Mouse (Mus musculus): ENCODE data around the gene Tspan33.
A peak's percentile ranks its signal among the peaks of the same experiment; 100 is the strongest.
"Not testable (repeated sequence)": the region's sequence is repeated elsewhere in the genome, so short reads cannot be mapped to it uniquely, and the experiment has no call there.

Tspan33 gene

GRCm38 (mm10) chr6:29753336-29753735 lies 59.3 kb downstream of the Tspan33 start:
- DNase-seq (ENCODE audit: low read depth, low spot score), result no peak

GRCm38 (mm10) chr6:29756001-29756400 lies 62.0 kb downstream of the Tspan33 start:
- DNase-seq (ENCODE audit: low read depth, low spot score), result no peak

DNA sequence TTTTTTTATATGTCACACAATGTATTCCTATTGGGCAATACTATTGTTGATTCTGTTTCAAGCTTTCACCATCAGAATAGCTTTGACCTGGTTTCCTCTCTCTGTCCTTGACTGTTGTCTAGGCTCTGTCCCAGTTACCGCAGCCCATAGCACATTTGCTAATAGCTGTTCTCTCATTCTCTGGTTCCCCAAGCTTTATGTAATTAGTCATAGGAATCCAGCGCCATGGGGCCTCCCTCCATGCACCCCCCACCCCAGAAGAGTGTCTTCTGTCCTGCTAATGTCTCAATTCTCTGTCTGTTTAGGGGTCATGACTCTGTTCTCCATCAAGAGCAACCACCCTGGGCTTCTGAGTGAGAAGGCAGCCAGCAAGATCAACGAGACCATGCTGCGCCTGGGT lies 62.5 kb downstream of the Tspan33 start:
- no peak for DNase-seq (ENCODE audit: low read depth, low spot score)

DNA sequence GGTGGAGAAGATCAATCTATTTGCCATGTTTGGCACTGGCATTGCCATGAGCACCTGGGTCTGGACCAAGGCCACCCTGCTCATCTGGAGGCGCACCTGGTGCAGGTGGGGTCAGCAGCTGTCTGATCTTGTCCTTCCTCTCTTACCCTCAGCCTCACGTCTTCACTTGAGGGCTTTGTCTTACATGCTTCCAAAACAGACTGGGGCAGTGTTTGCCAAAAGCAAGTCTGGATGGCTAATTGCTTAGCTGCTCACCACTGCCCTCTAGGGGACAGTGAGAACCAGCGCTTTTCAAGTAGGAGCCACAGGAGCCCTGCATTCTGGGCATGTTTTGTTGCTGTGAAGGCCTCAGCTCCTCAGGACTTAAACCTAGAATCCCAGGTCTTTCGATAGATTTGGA lies 64.4 kb downstream of the Tspan33 start:
- DNase-seq (ENCODE audit: low read depth, low spot score), result peak; percentile 86

DNA sequence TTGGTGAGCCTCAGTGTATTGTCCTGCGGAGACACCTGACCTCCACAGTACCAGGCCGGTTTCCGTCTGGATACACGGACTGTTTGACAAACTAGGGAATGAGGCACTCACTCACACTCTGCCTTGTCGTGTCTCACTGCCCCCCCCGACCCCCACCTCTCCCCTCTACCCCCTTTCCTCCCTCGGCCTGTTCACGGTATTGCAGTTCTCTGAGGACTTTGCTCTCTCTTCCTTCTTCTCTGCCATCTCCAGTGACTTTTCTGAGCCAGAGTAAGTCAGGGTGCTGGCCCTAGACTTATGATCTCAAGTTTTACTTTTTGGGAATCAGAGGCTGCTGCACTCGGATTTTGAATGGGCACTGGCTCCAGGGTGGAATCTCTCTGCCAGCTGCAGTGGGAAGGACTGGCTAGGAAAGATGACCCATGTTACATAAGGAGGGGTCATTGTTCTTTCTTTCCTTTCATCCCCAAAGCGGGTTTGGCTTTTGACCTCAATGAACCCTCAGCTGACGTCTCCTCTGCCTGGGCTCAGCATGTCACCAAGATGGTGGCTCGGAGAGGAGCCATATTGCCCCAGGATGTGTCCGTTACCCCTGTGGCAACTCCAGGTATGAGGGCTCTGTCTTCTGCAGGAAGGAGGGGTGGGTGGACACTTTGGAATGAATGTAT lies 65.1 kb downstream of the Tspan33 start:
- DNase-seq (ENCODE audit: low read depth, low spot score), result no peak

GRCm38 (mm10) chr6:29760397-29760796 lies 66.4 kb downstream of the Tspan33 start:
- not testable (repeated sequence) for DNase-seq (ENCODE audit: low read depth, low spot score)

GRCm38 (mm10) chr6:29761282-29761681 lies 67.3 kb downstream of the Tspan33 start:
- no peak for DNase-seq (ENCODE audit: low read depth, low spot score)

DNA sequence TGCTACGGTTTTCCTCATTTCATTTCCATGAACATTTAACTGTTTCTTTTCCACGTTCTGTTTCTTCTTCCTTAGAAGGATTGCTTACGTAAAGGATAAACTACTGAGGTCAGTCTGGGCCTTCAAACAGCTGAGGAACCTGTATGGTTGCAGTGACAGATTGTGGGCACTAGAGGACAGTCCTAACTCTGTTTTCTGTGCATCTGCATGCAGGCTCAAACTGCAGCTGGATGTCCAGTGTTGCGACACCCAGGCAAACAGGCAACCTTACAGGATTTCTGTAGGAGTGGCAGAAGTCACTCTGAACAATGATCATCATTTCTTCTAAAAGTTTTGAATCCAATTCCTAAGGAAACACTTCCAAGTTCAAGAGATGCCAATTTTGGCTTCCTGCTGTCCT lies 68.5 kb downstream of the Tspan33 start:
- DNase-seq (ENCODE audit: low read depth, low spot score), result peak; percentile 42

DNA sequence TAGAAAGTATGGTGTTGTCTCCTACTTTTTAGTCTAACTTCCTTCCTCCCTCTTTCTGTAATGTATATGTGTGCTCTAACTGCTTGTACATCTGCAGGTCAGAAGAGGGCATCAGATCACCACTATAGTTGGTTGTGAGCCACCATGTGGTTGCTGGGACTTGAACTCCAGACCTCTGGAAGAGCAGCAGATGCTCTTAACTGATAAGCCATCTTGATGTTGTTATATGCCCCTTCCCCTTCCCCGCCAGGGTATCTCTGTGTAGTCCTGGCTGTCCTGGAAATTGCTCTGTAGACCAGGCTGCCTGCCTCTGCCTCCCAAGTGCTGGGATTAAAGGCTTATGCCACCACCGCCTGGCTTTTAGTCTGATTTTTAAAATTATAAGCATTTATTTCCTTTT lies 72.9 kb downstream of the Tspan33 start:
- DNase-seq (ENCODE audit: low read depth, low spot score), result no peak
